Mouse (Mus musculus) liver, embryonic 14.5 days (tissue): ENCODE measurements at regions not wholly inside any gene's neighbourhood (a gene's known extent, or its start where the extent isn't known, plus 50 kb on each side); places are given as distances from the start of the nearest gene placed in this dataset.

ENCODE experiments used
- CTCF ChIP-seq: IDR thresholded peaks from 2 replicates; pipeline ENCODE4 v1.5.1; 2016; ENCODE audit warnings: antibody characterized with exemption, low read depth, control low read depth
- EP300 ChIP-seq: IDR thresholded peaks from 2 replicates; pipeline ENCODE4 v1.6.1; 2016; ENCODE audit warnings: antibody characterized with exemption, low read depth

DNA sequence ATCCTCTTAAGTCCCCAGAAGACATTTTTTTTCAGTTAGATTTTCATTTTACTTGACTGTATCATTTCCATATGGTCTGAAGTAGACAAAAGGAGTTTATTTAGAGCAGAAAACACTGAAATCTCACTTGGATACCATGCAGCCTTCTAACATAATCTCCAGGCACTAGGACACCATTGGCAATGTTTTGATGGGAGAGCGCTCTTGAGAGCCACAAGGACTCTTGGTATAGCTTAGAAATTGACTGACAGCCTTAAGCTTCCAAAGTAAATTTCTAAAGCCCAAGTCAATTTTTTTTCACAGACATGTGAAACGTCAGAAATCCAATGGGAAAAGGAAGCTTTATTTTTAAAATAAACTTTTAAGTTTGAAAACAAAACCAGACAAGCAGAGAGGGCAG lies 116.5 kb downstream of the Polr2m start:
- TF ChIP-seq CTCF (no peak), EP300 (no peak)
